Mouse (Mus musculus) stomach, embryonic 14.5 days (tissue): ENCODE measurements around the gene Hist1h4h. TPM values are rescaled to one million over a fixed set of nuclear protein-coding genes. Genes with fewer than 3 reads are reported as not detected.
A peak's percentile ranks its signal among the peaks of the same experiment; 100 is the strongest.

Experiments
- ATAC-seq: fragments of 200-750 bp; cut with Nextera tagmentation; 2 replicates; pipeline ENCODE4 v1.8.0; 2017; ENCODE audit warnings: low read depth, moderate TSS enrichment; ENCODE audit not compliant: insufficient number of reproducible peaks, insufficient read depth, low FRiP score
- H3K27ac ChIP-seq: fragments of 300-500 bp; sonication (generic); 2 replicates; pipeline ENCODE4 v1.5.1; 2014; ENCODE audit warnings: mild to moderate bottlenecking, low read length, moderate library complexity, mixed read lengths
- H3K27me3 ChIP-seq: fragments of 300-500 bp; sonication (generic); 2 replicates; pipeline ENCODE4 v1.6.1; 2014; ENCODE audit warnings: low read length, control low read depth, mixed read lengths; ENCODE audit not compliant: control insufficient read depth, insufficient read depth
- H3K36me3 ChIP-seq: fragments of 300-500 bp; sonication (generic); 2 replicates; pipeline ENCODE4 v1.6.1; 2014; ENCODE audit warnings: mild to moderate bottlenecking, control low read depth, low read length, moderate library complexity, mixed read lengths; ENCODE audit not compliant: control insufficient read depth, insufficient read depth
- H3K4me1 ChIP-seq: fragments of 300-500 bp; sonication (generic); 2 replicates; pipeline ENCODE4 v1.6.1; 2014; ENCODE audit warnings: low read length, control low read depth, mixed read lengths; ENCODE audit not compliant: control insufficient read depth, insufficient read depth
- H3K4me2 ChIP-seq: fragments of 300-500 bp; sonication (generic); replicated peaks from 2 replicates; pipeline ENCODE4 v1.6.1; 2014; ENCODE audit warnings: low read depth, low read length, control low read depth
- H3K4me3 ChIP-seq: fragments of 300-500 bp; sonication (generic); 2 replicates; pipeline ENCODE4 v1.5.1; 2014; ENCODE audit warnings: low read depth, low read length, control low read depth
- H3K9ac ChIP-seq: fragments of 300-500 bp; sonication (generic); replicated peaks from 2 replicates; pipeline ENCODE4 v1.6.1; 2014; ENCODE audit warnings: low read depth, mild to moderate bottlenecking, control low read depth, low read length, moderate library complexity, mixed read lengths
- H3K9me3 ChIP-seq: fragments of 300-500 bp; sonication (generic); 2 replicates; pipeline ENCODE4 v1.6.1; 2016; ENCODE audit warnings: low read depth, low read length, control low read depth; ENCODE audit not compliant: control insufficient read depth
- WGBS: fragments of 180-500 bp; shearing (Covaris S2); extraction: QIAGEN DNeasy Blood & Tissue Kit; methylation state at CpG from one replicate; pipeline ENCODE4 v1.1.7; 2014; 5-methylcytosine and 5-hydroxymethylcytosine counted together
- polyA plus RNA-seq: library from polyadenylated mRNA; unstranded; fragments of >200 nt; fragmentation: Nextera tagmentation; extraction: Ambion mirVana; gene quantifications from 2 replicates; pipeline ENCODE4 v1.2.1, GENCODE M21; 2014

The Hist1h4h gene
- polyA plus RNA-seq, result 4.8 and 6.7 TPM in 2 replicates

GRCm38 (mm10) chr13:23530901-23531875 lies at the start of gene Hist1h4h:
Hist1h4h (plus strand) TSS chr13:23531050.
- Histone ChIP-seq H3K9ac (peak within 1 kb of the TSS; percentile 70), H3K27ac (peak within 1 kb of the TSS; percentile 97), H3K4me1 (peaks cover 5% of the 10 kb centered on the region), H3K9me3 (no peaks in the 10 kb centered on the region), H3K27me3 (no peaks in the 10 kb centered on the region), H3K36me3 (no peaks in the 10 kb centered on the region), H3K4me2 (peak within 1 kb of the TSS; percentile 55), H3K4me3 (peak within 1 kb of the TSS; percentile 53)
- ATAC-seq, result peak; percentile 77
- under 1% methylated on average over 53 of the region's 70 CpGs for WGBS

DNA sequence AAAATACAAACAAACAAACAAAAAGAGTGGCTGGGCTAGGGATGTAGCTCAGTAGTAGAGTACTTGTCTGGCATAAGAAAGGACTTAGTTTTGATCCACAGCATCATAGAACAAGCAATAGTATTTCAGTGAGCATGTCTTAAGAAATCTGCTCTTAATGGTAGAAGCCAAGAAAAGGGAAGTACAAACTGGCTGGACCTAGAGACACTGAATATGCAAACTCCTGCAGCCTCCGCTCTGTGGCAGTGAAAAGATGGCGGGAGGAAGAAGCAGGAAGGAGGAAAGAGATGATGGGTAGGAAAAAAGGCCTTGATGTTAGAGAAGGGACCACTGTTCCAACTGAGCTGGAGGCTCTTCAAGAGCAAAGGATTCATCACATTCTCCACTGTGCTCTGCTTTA lies 47.7 kb upstream of the Hist1h4h start:
- H3K36me3 ChIP-seq, result no peaks in the 10 kb centered on the region
- H3K4me2 ChIP-seq, result no peak overlapping the region
- no peak for ATAC-seq
- H3K4me1 ChIP-seq, result peaks cover 3% of the 10 kb centered on the region; the same call in 1 of the 2 replicates
- H3K27ac ChIP-seq, result no peak overlapping the region
- no peaks in the 10 kb centered on the region for H3K9me3 ChIP-seq
- no peaks in the 10 kb centered on the region for H3K27me3 ChIP-seq
- H3K4me3 ChIP-seq, result no peak overlapping the region
- H3K9ac ChIP-seq, result no peak overlapping the region
- WGBS, result 87% methylated on average over 2 of the region's 2 CpGs

DNA sequence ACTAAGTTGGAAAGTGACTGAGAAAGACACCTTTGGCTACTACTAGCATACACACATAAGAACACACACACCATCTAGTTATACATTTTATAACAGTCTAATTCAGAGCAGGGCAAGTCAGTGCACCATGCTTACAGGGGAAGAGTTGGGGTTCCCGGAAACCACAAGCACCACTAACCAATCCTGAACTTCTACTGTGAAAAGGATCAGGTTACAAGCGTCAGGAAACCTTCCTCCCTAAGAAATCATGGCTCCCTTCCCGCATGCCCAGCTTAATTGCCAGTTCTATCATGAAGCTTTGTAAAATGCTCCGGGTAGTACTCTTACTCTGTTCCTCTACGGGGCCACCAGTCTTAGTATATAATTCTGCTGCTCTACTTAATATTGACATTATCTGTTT lies 45.6 kb upstream of the Hist1h4h start:
- WGBS, result 39% methylated on average over 5 of the region's 5 CpGs
- no peaks in the 10 kb centered on the region for H3K36me3 ChIP-seq

DNA sequence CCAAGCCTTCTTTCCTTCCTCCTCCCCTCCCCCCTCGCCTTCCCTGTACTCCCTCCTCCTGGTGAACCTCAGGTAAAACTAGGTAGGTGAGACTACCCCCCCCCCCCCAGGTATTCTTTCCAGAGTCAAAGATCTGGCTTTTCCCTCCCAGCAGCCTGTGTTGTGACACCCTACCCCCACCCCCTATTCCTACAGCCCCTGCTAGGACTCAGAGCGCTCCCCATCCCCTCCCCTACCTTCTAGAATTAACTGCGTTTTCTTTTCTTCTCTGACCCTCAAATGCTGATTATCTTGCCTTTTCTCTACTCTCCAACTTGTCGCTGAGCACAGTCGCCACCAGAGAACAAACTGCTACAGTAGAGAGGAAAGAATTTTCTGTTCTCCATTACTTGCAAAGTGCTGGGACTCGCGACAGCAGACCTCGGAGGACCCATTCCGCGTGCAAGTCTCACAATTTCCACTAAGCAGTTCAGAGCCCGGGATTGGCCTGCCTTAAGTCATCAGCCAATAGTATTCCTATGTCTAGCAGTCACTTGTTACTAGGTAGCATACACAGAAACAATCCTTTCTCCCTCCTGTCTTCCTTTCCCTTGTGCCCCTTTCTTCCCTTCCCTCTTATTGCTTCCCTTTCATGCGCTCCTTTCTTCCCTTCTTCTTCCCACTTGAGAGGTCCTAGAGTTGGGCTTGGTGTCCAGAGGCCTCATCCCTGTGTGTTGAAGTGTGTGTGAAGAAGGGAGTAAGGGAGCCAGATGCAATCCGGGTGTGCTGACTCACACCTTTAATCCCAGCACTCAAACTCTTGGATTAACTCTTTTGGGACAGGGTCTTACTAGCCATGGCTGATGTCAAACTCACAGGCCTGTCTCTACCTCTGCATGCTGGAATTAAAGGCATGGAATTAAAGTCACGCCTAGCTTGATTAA lies 42.2 kb upstream of the Hist1h4h start, which contains the start of gene Btn2a2:
Gene Btn2a2 (minus strand): TSS at position 458 of the 923 bp plus-strand sequence.
- Histone ChIP-seq H3K27me3 (no peaks in the 10 kb centered on the region), H3K9ac (no peak within 1 kb of the TSS), H3K36me3 (no peaks in the 10 kb centered on the region), H3K9me3 (no peaks in the 10 kb centered on the region), H3K4me3 (peak within 1 kb of the TSS; percentile 33), H3K4me1 (peaks cover 3% of the 10 kb centered on the region; the same call in 1 of the 2 replicates), H3K27ac (no peak within 1 kb of the TSS), H3K4me2 (peak within 1 kb of the TSS; percentile 72)
- WGBS, result 3% methylated on average over 13 of the region's 14 CpGs
- ATAC-seq, result peak; percentile 94

More for the DNA sequence above, 45.6 kb upstream of the Hist1h4h start:
- H3K4me1 ChIP-seq, result peaks cover 3% of the 10 kb centered on the region; the same call in 1 of the 2 replicates
- ATAC-seq, result no peak
- H3K9me3 ChIP-seq, result no peaks in the 10 kb centered on the region
- no peak overlapping the region for H3K4me3 ChIP-seq
- H3K27ac ChIP-seq, result no peak overlapping the region
- H3K4me2 ChIP-seq, result no peak overlapping the region
- H3K9ac ChIP-seq, result no peak overlapping the region
- no peaks in the 10 kb centered on the region for H3K27me3 ChIP-seq

DNA sequence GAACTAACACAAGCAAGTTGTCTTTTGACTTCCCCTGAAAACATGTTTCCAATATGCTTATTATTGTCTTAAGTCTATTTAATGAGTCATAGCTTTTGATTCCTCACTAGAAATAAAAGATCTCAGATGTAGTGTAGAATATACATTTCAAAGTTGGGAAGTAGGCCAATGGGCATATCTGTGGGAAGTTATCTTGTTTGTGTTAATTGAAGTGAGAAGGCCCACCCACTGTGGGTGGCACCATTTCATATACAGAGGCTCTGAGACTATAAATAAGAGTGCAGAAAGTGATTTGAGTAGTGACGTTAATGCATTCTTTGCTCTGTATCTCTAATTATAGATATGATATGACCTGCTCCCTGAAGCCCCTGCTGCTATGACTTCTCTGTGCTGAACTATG lies 40.0 kb upstream of the Hist1h4h start:
- Histone ChIP-seq H3K9me3 (no peaks in the 10 kb centered on the region), H3K36me3 (no peaks in the 10 kb centered on the region), H3K4me1 (peaks cover 3% of the 10 kb centered on the region; the same call in 1 of the 2 replicates), H3K9ac (no peak overlapping the region), H3K27me3 (no peaks in the 10 kb centered on the region), H3K4me3 (no peak overlapping the region), H3K27ac (no peak overlapping the region), H3K4me2 (no peak overlapping the region)
- no peak for ATAC-seq
- WGBS, result 41% methylated on average over 1 of the region's 1 CpGs

GRCm38 (mm10) chr13:23491263-23491662 lies 39.6 kb upstream of the Hist1h4h start:
- 14% methylated on average over 1 of the region's 1 CpGs for WGBS
- ATAC-seq, result no peak
- no peaks in the 10 kb centered on the region for H3K36me3 ChIP-seq
- no peak overlapping the region for H3K27ac ChIP-seq
- H3K4me2 ChIP-seq, result no peak overlapping the region
- no peaks in the 10 kb centered on the region for H3K9me3 ChIP-seq
- H3K4me3 ChIP-seq, result no peak overlapping the region
- no peaks in the 10 kb centered on the region for H3K27me3 ChIP-seq
- peaks cover 3% of the 10 kb centered on the region; the same call in 1 of the 2 replicates for H3K4me1 ChIP-seq
- H3K9ac ChIP-seq, result no peak overlapping the region

DNA sequence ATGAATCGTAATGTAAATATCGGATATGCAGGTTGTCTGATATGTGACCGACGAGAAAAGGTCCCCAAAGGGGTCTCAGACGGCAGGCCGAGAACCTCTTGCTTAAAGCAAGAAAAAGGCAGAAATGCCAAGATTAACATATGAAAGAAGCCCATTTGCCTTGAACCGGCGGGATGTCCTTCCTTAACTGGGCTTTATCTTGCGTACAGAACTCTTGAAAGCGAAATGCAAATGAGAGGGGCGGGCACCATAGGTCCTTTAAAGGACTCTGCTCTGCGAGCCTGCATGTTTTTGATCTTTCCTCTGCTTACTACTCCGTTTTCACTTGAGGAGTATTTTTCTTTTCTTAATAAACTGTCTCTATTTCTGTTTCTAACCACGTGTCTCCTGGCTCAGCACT lies 38.9 kb upstream of the Hist1h4h start:
- no peak overlapping the region for H3K27ac ChIP-seq
- no peaks in the 10 kb centered on the region for H3K9me3 ChIP-seq
- 15% methylated on average over 14 of the region's 14 CpGs for WGBS
- H3K4me3 ChIP-seq, result peak overlapping the region; percentile 20; the same call in 1 of the 2 replicates
- no peaks in the 10 kb centered on the region for H3K27me3 ChIP-seq
- ATAC-seq, result no peak
- H3K9ac ChIP-seq, result no peak overlapping the region
- peaks cover 3% of the 10 kb centered on the region; the same call in 1 of the 2 replicates for H3K4me1 ChIP-seq
- H3K4me2 ChIP-seq, result peak overlapping the region; percentile 28
- no peaks in the 10 kb centered on the region for H3K36me3 ChIP-seq

GRCm38 (mm10) chr13:23495526-23495925 lies 35.3 kb upstream of the Hist1h4h start:
- no peak for ATAC-seq
- Histone ChIP-seq H3K4me1 (peaks cover 15% of the 10 kb centered on the region; the same call in 1 of the 2 replicates), H3K27me3 (no peaks in the 10 kb centered on the region), H3K9me3 (no peaks in the 10 kb centered on the region), H3K27ac (no peak overlapping the region), H3K4me2 (no peak overlapping the region), H3K4me3 (no peak overlapping the region), H3K9ac (no peak overlapping the region), H3K36me3 (no peaks in the 10 kb centered on the region)
- WGBS, result 83% methylated on average over 6 of the region's 6 CpGs
